Mouse (Mus musculus) cortical plate, adult 2 months (tissue): ENCODE results near the gene Olfr1369-ps1.

Experiments used
- CTCF ChIP-seq: fragments of 200-500 bp; IDR thresholded peaks from 2 replicates; pipeline ENCODE4 v1.5.1; 2011; ENCODE audit warnings: mild to moderate bottlenecking, control low read depth, low read length; ENCODE audit not compliant: insufficient read depth; ENCODE audit errors: extremely low read depth
- POLR2A ChIP-seq: fragments of 200-500 bp; IDR thresholded peaks from 2 replicates; pipeline ENCODE4 v1.6.1; 2011; ENCODE audit warnings: mild to moderate bottlenecking, low read length, control low read depth; ENCODE audit not compliant: insufficient read depth; ENCODE audit errors: extremely low read depth

- no peak for TF ChIP-seq CTCF
- TF ChIP-seq POLR2A = no peak
These were observed 50.3 kb downstream of the Olfr1369-ps1 start for GRCm38 (mm10) chr13:21161591-21161990.
